Comparison of ENCODE assay signal across 30 mouse cellular contexts in the genomic region with DNA sequence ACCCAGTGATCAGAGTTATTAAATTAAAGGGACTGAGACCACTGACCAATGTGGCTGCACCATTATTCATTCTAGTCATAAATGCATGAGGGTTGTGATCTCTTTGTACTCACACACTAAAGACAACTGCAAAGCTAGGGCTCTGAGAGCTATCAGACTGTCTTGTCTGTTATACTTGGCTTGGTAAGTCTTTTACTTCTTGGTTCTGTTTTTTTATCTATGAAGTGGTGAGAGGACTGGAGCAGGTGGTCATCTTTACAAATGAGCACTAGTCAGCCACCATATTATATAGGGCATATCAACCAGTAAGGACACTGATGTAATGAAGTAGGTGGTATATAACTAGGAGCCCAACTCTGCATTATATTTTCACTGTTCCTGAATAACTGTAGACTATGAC.
"Had no signal": no experiment of that assay in that cellular context is flagged by ENCODE, and none has a peak within 500 bp of the region (broad histone marks: within the 10 kb centered on the region; RNA-seq: fewer than 3 reads in every experiment).

No protein-coding gene starts in this region.

- H3K27ac ChIP-seq: left cerebral cortex, adult 2 months; limb, embryonic 10.5 days; limb, embryonic 12.5 days; limb, embryonic 13.5 days; limb, embryonic 15.5 days; liver, embryonic 12.5 days; liver, embryonic 13.5 days; liver, embryonic 14.5 days; liver, embryonic 15.5 days; lung, embryonic 15.5 days; macrophage; midbrain, embryonic 10.5 days; midbrain, embryonic 12.5 days; midbrain, embryonic 13.5 days; midbrain, embryonic 15.5 days; neural tube, embryonic 12.5 days had no signal

- H3K4me3 ChIP-seq: left cerebral cortex, adult 2 months; limb, embryonic 10.5 days; limb, embryonic 12.5 days; limb, embryonic 13.5 days; limb, embryonic 15.5 days; liver, embryonic 12.5 days; liver, embryonic 13.5 days; liver, embryonic 15.5 days; lung, embryonic 15.5 days; megakaryocyte, embryonic 14.5 days; midbrain, embryonic 10.5 days; midbrain, embryonic 12.5 days; midbrain, embryonic 13.5 days; midbrain, embryonic 15.5 days; myocyte; neural tube, embryonic 12.5 days had no signal

- DNase-seq: left cerebral cortex, postnatal 4 days; liver; liver, embryonic 13.5 days; liver, postnatal 0 days; lung, adult 18-20 months; lung, adult 2 months; lung, embryonic 14.5 days; lung, postnatal 10 days; lung, postnatal 14 days; lung, postnatal 36 days; midbrain, embryonic 14.5 days had no signal

- H3K9ac ChIP-seq: limb, embryonic 12.5 days; limb, embryonic 13.5 days; limb, embryonic 15.5 days; liver, embryonic 12.5 days; liver, embryonic 13.5 days; liver, embryonic 14.5 days; liver, embryonic 15.5 days; liver, postnatal 0 days; lung, embryonic 14.5 days; lung, embryonic 15.5 days; midbrain, embryonic 12.5 days; midbrain, embryonic 13.5 days; midbrain, embryonic 15.5 days; neural tube, embryonic 12.5 days had no signal

- ATAC-seq: liver, embryonic 12.5 days; liver, postnatal 0 days; lung, postnatal 0 days; midbrain, embryonic 13.5 days; midbrain, embryonic 15.5 days; midbrain, embryonic 16.5 days had no signal

- H3K27me3 ChIP-seq: limb, embryonic 12.5 days; limb, embryonic 13.5 days; limb, embryonic 15.5 days; liver, embryonic 12.5 days; liver, embryonic 13.5 days; liver, embryonic 15.5 days; lung, embryonic 15.5 days; megakaryocyte, embryonic 14.5 days; midbrain, embryonic 12.5 days; midbrain, embryonic 13.5 days; midbrain, embryonic 15.5 days; neural tube, embryonic 12.5 days had no signal

- H3K36me3 ChIP-seq: liver, embryonic 13.5 days; lung, embryonic 15.5 days; midbrain, embryonic 10.5 days; midbrain, embryonic 12.5 days; midbrain, embryonic 13.5 days; midbrain, embryonic 15.5 days; neural tube, embryonic 12.5 days had no signal

- H3K4me1 ChIP-seq: limb, embryonic 10.5 days; limb, embryonic 12.5 days; limb, embryonic 13.5 days; limb, embryonic 15.5 days; lung, embryonic 15.5 days; midbrain, embryonic 12.5 days; neural tube, embryonic 12.5 days had no signal

- H3K9me3 ChIP-seq: limb, embryonic 10.5 days; limb, embryonic 12.5 days; limb, embryonic 13.5 days; limb, embryonic 15.5 days; liver, embryonic 12.5 days; liver, embryonic 13.5 days; liver, embryonic 15.5 days; lung, embryonic 15.5 days; megakaryocyte, embryonic 14.5 days; midbrain, embryonic 10.5 days; midbrain, embryonic 12.5 days; midbrain, embryonic 13.5 days; midbrain, embryonic 15.5 days; neural tube, embryonic 12.5 days had no signal
